Mouse (Mus musculus): ENCODE measurements around the gene Gm15517. TPM values are rescaled to one million over a fixed set of nuclear protein-coding genes. Genes with fewer than 3 reads are reported as not detected.

The Gm15517 gene
- polyA plus RNA-seq, 1 experiment from 2014 or later: not detected

DNA sequence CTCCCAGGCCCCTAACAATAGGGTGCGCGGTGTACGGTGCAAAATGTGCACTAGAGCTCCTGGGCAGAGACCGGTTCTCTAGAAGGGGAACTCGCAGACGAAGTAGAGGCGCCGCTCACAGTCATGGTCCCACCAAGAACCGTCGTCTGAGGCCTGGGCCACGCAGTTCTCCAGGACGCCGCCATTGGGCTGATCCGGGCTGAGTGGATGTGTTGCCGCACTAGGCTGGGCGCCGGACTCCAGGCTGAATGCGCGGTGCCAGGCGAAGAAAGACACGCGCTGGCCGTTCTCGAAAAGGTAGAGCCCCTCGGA, 43.2 kb downstream of the Gm15517 start:
- Histone ChIP-seq H3K27ac (peak overlapping the region; percentile 95), H3K9ac (peak overlapping the region; percentile 94), H3K4me2 (peak overlapping the region; percentile 79), H3K36me3 (no peaks in the 10 kb centered on the region), H3K4me1 (peaks cover 18% of the 10 kb centered on the region), H3K27me3 (replicated peaks) (no peaks in the 10 kb centered on the region), H3K4me3 (replicated peaks) (peak overlapping the region; percentile 77), H3K9me3 (no peaks in the 10 kb centered on the region)
- peak; percentile 1; the same call in 1 of the 2 replicates for ATAC-seq (ENCODE audit: insufficient read depth, low FRiP score, low read depth)
- WGBS: 1% methylated on average over 25 of the region's 25 CpGs

DNA sequence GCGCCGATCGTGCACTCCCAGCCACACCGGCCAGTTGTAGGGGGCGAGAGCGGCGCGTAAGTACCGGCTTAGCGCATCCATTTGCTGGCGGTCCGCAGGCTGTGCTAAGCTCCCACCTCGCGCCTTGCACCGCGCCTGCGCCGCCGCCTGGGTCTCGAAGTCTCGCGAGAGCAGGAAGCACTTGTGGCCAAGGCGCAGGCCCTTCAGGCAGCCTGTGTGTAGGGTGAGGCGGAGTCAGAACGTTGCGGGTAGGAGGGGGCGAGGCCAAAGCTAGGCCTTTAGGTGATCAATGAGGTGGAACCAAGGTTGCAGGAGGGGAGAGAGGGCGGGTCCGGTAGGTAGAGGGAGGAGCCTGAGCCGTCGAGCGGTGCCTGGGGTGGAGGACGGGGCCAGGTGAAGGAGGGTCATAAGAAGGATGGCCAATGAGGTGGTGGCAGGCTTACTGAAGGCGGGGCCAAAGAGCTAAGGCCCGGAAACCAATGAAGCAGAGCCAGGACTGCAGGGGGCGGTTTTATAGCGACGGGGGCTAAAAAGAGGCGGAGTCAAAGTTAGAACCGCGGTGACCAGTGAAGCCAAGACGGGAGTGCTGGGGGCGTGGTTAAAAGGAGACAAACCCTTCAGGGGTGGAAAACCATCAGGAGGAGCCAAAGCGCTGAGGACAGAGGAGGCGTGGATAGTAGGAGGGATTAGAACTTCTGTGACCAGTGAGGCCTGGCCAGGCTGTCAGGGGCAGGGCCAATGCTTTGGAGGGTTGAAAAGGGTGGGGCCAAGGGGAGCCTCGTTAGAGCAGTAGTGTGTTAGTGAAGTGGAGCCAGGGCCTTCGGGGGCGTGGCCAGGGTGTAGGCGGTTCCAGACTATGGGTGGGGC, 43.8 kb downstream of the Gm15517 start:
- Histone ChIP-seq H3K9me3 (no peaks in the 10 kb centered on the region), H3K9ac (peak overlapping the region; percentile 94), H3K27me3 (replicated peaks) (no peaks in the 10 kb centered on the region), H3K36me3 (no peaks in the 10 kb centered on the region), H3K4me1 (peaks cover 18% of the 10 kb centered on the region), H3K4me2 (peak overlapping the region; percentile 79), H3K27ac (peak overlapping the region; percentile 95), H3K4me3 (replicated peaks) (peak overlapping the region; percentile 77)
- peak; percentile 94 for ATAC-seq (ENCODE audit: insufficient read depth, low FRiP score, low read depth)
- under 1% methylated on average over 49 of the region's 49 CpGs for WGBS

DNA sequence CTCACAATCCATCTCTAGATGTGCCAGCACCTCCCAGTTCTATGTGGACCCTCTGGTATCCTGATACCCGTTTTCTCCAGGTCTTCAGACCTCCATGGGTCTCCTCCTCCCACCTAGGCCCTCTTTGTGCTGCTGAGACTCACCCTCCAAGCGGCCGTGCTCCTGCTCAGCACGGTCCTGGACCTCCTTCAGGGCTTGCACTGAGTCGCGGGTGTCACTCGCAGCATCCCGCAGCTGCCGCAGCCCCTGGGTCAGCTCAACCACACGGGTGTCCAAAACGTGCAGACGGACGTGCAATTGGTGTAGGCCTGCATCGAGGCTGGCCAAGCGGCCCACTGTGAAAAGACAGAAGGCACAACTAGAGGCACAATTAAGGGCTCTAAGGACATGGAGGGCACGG, 44.4 kb downstream of the Gm15517 start:
- Histone ChIP-seq H3K36me3 (no peaks in the 10 kb centered on the region), H3K27ac (peak overlapping the region; percentile 95; the same call in 1 of the 2 replicates), H3K4me1 (peaks cover 23% of the 10 kb centered on the region), H3K4me3 (replicated peaks) (peak overlapping the region; percentile 77), H3K9ac (no peak overlapping the region), H3K4me2 (peak overlapping the region; percentile 79), H3K9me3 (no peaks in the 10 kb centered on the region), H3K27me3 (replicated peaks) (no peaks in the 10 kb centered on the region)
- WGBS: 14% methylated on average over 16 of the region's 16 CpGs
- ATAC-seq (ENCODE audit: insufficient read depth, low FRiP score, low read depth): no peak

DNA sequence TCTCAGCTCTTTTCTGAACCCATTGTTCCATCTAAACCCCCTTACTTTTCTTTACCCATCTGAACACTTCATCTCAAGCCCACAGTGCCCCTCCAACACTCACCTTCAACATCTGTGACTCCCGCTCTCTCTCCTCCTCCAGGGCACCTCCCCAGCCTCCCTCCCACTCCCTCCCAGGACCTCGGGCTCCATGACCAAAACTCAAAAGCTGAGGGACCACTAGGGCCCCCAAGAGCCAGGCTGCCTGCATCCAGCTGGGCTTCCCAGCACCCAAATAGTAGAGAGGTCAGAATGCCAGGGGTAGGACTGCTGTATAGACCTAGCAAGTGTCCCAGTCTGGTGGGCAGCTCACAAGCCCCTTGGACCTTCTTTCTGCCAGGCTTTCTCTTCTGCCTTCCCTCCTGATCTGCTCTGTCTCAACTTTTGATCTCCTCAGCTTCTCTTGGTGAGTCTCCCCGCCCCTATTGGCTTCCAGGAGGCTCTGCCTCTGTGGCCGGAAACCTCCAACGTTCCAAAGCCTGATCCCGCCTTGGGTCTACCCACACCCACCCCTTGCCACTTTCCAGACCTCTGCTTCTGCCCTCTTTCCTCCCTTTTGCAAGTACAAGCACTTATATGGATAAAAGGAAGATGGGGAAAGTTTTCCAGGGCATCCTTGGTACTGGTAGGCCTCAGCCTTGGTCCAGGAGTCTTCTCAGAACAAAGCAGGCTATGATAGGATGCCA, 45.4 kb downstream of the Gm15517 start, which contains the start of gene Clec11a:
Gene Clec11a (minus strand): TSS at position 387 of the 725 bp plus-strand sequence.
- ATAC-seq (ENCODE audit: insufficient read depth, low FRiP score, low read depth): no peak
- peaks cover 32% of the 10 kb centered on the region for H3K4me1 ChIP-seq
- no peaks in the 10 kb centered on the region for H3K9me3 ChIP-seq
- H3K4me3 ChIP-seq (replicated peaks): peak within 1 kb of the TSS; percentile 77
- 61% methylated on average over 6 of the region's 6 CpGs for WGBS
- peak within 1 kb of the TSS; percentile 79 for H3K4me2 ChIP-seq
- H3K36me3 ChIP-seq: no peaks in the 10 kb centered on the region
- H3K27me3 ChIP-seq (replicated peaks): no peaks in the 10 kb centered on the region
- H3K9ac ChIP-seq: no peak within 1 kb of the TSS
- peak within 1 kb of the TSS; percentile 95; the same call in 1 of the 2 replicates for H3K27ac ChIP-seq

DNA sequence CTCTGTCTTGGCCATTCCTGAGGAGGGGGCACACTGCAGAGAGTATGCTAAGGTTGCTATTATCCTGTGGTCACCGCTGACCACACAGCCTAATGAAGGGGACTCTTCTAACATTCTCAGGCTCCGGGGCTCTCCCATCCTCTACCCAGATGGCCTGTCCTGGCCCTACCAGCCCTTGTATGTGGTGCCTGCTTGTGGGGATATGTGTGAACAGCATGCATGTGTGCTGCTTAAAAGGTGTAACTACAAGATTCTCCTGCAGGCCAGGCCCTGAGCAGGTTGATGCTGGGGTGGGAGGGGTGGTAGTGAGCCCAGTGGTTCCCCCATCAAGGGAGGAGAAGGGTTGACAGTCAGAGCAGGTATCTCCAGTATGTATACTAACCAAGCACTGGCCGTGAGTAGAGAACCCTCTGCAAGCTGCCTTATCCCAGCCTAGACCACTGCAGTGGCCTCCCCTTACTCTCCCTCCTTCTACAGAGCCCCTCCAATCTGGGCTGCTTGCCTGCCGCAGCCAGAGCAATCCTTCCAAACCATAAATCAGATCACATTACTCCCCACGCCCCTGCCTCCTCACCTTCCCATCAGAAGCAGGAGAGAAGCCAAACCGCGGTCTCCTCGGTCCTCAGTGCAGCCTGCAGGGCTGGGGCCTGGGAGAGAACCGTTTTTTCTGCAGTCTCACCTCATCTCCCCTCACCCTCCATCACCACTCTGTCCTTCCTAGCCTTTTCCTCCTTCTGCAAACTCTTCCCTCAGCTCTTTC, 46.2 kb downstream of the Gm15517 start:
- WGBS: 38% methylated on average over 9 of the region's 9 CpGs
- H3K9me3 ChIP-seq: no peaks in the 10 kb centered on the region
- H3K4me2 ChIP-seq: no peak overlapping the region
- no peaks in the 10 kb centered on the region for H3K36me3 ChIP-seq
- ATAC-seq (ENCODE audit: insufficient read depth, low FRiP score, low read depth): no peak
- no peaks in the 10 kb centered on the region for H3K27me3 ChIP-seq (replicated peaks)
- H3K4me1 ChIP-seq: peaks cover 32% of the 10 kb centered on the region
- H3K27ac ChIP-seq: peak overlapping the region; percentile 51; the same call in 1 of the 2 replicates
- no peak overlapping the region for H3K4me3 ChIP-seq (replicated peaks)
- no peak overlapping the region for H3K9ac ChIP-seq

DNA sequence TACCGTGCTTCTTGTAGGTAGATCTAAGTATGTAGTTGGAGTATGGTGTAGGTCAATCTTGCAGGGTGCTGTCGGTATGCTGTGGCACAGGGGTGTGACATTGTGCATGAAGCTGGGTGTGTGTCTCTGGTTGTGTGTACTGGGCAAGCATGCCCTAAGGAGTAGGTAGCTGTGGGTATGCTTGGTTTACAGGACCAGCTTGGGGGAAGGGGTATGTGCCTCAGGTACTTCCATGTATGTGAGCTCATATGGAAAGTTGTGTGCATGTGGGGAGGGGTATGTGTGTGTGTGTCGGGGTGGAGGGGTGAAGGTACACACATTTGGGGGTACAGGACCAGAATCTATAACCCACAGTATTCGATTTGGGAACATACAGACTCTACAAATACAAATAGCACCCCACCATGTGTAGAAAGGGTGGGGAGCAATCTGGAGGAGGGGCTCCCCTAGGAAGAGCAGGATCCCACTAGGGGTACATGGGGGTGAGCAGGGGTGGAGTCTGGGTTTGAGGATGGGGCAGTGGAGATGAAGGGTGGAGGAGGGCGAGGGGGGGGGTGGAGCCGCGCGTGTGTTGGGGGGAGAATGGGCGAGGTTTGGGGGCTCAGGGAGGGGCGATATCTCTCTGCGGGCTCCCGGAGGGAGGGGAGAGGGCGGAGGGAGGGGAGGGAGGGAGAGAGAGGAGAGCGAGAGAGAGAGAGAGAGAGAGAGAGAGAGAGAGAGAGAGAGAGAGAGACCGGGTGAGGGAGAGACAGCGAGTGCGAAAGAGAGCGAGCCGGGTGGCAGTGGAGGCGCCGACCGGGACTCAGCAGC, 48.4 kb downstream of the Gm15517 start, which contains the start of gene Shank1:
Gene Shank1 (plus strand): TSS at position 779 of the 810 bp plus-strand sequence.
- 14% methylated on average over 17 of the region's 22 CpGs for WGBS
- Histone ChIP-seq H3K4me2 (peak within 1 kb of the TSS; percentile 99), H3K27me3 (replicated peaks) (no peaks in the 10 kb centered on the region), H3K4me3 (replicated peaks) (peak within 1 kb of the TSS; percentile 50), H3K36me3 (no peaks in the 10 kb centered on the region), H3K4me1 (peaks cover 28% of the 10 kb centered on the region), H3K27ac (no peak within 1 kb of the TSS), H3K9ac (peak within 1 kb of the TSS; percentile 22; the same call in 1 of the 2 replicates), H3K9me3 (no peaks in the 10 kb centered on the region)
- no peak for ATAC-seq (ENCODE audit: insufficient read depth, low FRiP score, low read depth)

DNA sequence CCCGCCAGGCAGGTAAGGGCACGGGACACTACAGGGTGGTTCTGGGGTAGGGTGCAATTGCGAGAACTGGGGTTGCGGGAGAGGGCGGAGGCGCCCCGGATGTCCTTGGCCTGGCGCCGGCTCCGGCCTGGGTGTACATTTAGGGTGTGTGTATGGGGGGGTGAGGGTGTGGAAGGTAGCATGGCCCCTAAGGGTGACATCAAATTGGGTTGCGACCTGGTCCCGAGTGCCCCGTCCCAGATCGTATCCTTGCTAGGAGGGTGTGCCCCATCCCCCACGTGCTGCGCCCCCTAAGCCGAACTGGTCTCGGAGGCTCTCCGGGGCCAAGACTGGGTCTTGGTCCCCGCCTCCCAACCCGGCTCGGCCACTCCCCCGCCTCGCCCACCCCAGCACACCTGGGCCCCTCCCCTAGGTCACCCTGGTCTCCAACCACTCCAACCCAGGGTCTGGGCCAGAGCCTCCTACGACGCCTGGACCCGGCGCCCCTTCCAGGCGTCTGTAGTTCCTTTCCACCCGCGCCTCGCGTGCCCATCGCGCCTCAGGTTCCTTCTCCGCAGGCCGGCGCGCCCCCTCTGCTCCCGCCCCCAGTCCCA, 49.1 kb downstream of the Gm15517 start:
- Histone ChIP-seq H3K27ac (no peak overlapping the region), H3K4me2 (peak overlapping the region; percentile 99), H3K4me3 (replicated peaks) (peak overlapping the region; percentile 50), H3K9ac (peak overlapping the region; percentile 22; the same call in 1 of the 2 replicates), H3K4me1 (peaks cover 27% of the 10 kb centered on the region), H3K36me3 (no peaks in the 10 kb centered on the region), H3K9me3 (no peaks in the 10 kb centered on the region), H3K27me3 (replicated peaks) (no peaks in the 10 kb centered on the region)
- peak; percentile 19; the same call in 1 of the 2 replicates for ATAC-seq (ENCODE audit: insufficient read depth, low FRiP score, low read depth)
- WGBS: under 1% methylated on average over 37 of the region's 40 CpGs

DNA sequence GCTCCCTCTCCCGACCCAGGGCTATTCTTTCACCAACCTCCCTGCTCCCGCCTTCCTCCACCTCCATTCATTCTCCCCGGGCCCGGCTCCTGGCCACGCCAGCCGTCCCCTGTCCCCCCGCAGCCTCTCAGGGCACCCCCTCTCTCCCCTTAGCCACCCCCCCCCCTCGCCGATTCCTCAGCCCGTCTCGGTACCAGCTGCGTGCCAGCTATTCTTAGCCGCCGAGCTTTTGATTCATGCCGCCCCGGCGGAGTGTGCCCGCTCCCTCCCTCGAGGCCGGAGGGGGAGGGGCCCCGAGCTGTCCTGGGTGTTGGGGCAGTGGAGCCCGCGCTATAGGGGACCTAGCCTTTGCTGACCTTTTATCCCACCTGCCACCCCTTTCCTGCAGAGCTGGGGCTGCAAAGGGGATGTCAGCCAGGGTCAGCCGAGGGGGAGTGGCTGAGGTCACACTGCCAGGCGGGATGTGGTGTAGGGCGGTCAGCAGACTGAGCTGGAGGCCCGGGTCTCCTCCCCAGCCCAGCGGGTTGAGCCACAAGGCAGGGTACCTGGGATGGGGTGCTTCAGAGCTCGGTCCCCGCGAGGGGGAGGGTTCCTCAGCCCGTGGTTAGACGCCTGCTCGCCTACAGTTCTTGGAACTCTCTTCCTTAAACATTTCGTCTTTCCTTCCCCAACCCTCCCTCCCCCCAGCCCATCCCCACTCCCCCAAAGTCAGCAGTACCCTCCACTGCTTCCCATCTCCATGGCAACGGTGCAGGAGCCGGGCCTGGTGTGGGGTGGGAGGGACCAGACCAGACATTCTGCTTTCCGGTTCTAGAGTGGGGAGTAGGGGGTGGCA, 49.8 kb downstream of the Gm15517 start:
- peak overlapping the region; percentile 99 for H3K4me2 ChIP-seq
- peaks cover 20% of the 10 kb centered on the region for H3K4me1 ChIP-seq
- WGBS: 2% methylated on average over 38 of the region's 38 CpGs
- no peaks in the 10 kb centered on the region for H3K9me3 ChIP-seq
- H3K36me3 ChIP-seq: no peaks in the 10 kb centered on the region
- no peaks in the 10 kb centered on the region for H3K27me3 ChIP-seq (replicated peaks)
- ATAC-seq (ENCODE audit: insufficient read depth, low FRiP score, low read depth): peak; percentile 19; the same call in 1 of the 2 replicates
- peak overlapping the region; percentile 50 for H3K4me3 ChIP-seq (replicated peaks)
- no peak overlapping the region for H3K27ac ChIP-seq
- H3K9ac ChIP-seq: peak overlapping the region; percentile 22; the same call in 1 of the 2 replicates
